Mouse (Mus musculus): Measurements from ENCODE around the gene Pam16. TPM values are rescaled to one million over a fixed set of nuclear protein-coding genes. Genes with fewer than 3 reads are reported as not detected.

Gene Pam16
- polyA plus RNA-seq, 1 experiment = 40.4 TPM

GRCm38 (mm10) chr16:4608532-4609059, 16.2 kb downstream of the Pam16 start:
- H3K4me3 ChIP-seq (ENCODE audit: control insufficient read depth, insufficient read depth, low read length) = no peak overlapping the region
- DNase-seq = no peak
- H3K27me3 ChIP-seq (ENCODE audit: control insufficient read depth, insufficient read depth, low read length) = no peaks in the 10 kb centered on the region
- TF ChIP-seq CTCF (IDR thresholded peaks at IDR 0.05; ENCODE audit: borderline replicate concordance, control insufficient read depth, extremely low read depth, insufficient read depth, low read length, poor library complexity) = no peak
- TF ChIP-seq POLR2A (IDR thresholded peaks at IDR 0.05; ENCODE audit: control insufficient read depth, extremely low read depth, insufficient read depth, low read length, poor library complexity) = no peak
- no peaks in the 10 kb centered on the region for H3K36me3 ChIP-seq (ENCODE audit: control insufficient read depth, insufficient read depth, low read length)
- no peak overlapping the region for H3K27ac ChIP-seq (ENCODE audit: control insufficient read depth, insufficient read depth, low read length)
- 94% methylated on average over 19 of the region's 19 CpGs for WGBS
- no peaks in the 10 kb centered on the region for H3K4me1 ChIP-seq (replicated peaks; ENCODE audit: control insufficient read depth, insufficient read depth, low read length)

GRCm38 (mm10) chr16:4607818-4608531, 16.8 kb downstream of the Pam16 start:
- H3K27me3 ChIP-seq (ENCODE audit: control insufficient read depth, insufficient read depth, low read length) = no peaks in the 10 kb centered on the region
- 62% methylated on average over 9 of the region's 9 CpGs for WGBS
- peak; percentile 85 for DNase-seq
- no peaks in the 10 kb centered on the region for H3K36me3 ChIP-seq (ENCODE audit: control insufficient read depth, insufficient read depth, low read length)
- H3K4me3 ChIP-seq (ENCODE audit: control insufficient read depth, insufficient read depth, low read length) = no peak overlapping the region
- TF ChIP-seq CTCF (IDR thresholded peaks at IDR 0.05; ENCODE audit: borderline replicate concordance, control insufficient read depth, extremely low read depth, insufficient read depth, low read length, poor library complexity) (peak; percentile 98), POLR2A (IDR thresholded peaks at IDR 0.05; ENCODE audit: control insufficient read depth, extremely low read depth, insufficient read depth, low read length, poor library complexity) (no peak)
- H3K4me1 ChIP-seq (replicated peaks; ENCODE audit: control insufficient read depth, insufficient read depth, low read length) = no peaks in the 10 kb centered on the region
- H3K27ac ChIP-seq (ENCODE audit: control insufficient read depth, insufficient read depth, low read length) = no peak overlapping the region

- H3K4me1 ChIP-seq (replicated peaks; ENCODE audit: control insufficient read depth, insufficient read depth, low read length) = no peaks in the 10 kb centered on the region
- DNase-seq = no peak
Measured at GRCm38 (mm10) chr16:4606431-4607084, 18.2 kb downstream of the Pam16 start.

GRCm38 (mm10) chr16:4605514-4606131, 19.2 kb downstream of the Pam16 start:
- H3K4me1 ChIP-seq (replicated peaks; ENCODE audit: control insufficient read depth, insufficient read depth, low read length) = no peaks in the 10 kb centered on the region
- no peaks in the 10 kb centered on the region for H3K36me3 ChIP-seq (ENCODE audit: control insufficient read depth, insufficient read depth, low read length)
- WGBS = 86% methylated on average over 13 of the region's 13 CpGs
- TF ChIP-seq POLR2A (IDR thresholded peaks at IDR 0.05; ENCODE audit: control insufficient read depth, extremely low read depth, insufficient read depth, low read length, poor library complexity) (no peak), CTCF (IDR thresholded peaks at IDR 0.05; ENCODE audit: borderline replicate concordance, control insufficient read depth, extremely low read depth, insufficient read depth, low read length, poor library complexity) (no peak)
- H3K4me3 ChIP-seq (ENCODE audit: control insufficient read depth, insufficient read depth, low read length) = no peak overlapping the region
- no peak overlapping the region for H3K27ac ChIP-seq (ENCODE audit: control insufficient read depth, insufficient read depth, low read length)
- no peak for DNase-seq
- no peaks in the 10 kb centered on the region for H3K27me3 ChIP-seq (ENCODE audit: control insufficient read depth, insufficient read depth, low read length)

More at GRCm38 (mm10) chr16:4606431-4607084, 18.2 kb downstream of the Pam16 start:
- Histone ChIP-seq H3K27ac (ENCODE audit: control insufficient read depth, insufficient read depth, low read length) (no peak overlapping the region), H3K27me3 (ENCODE audit: control insufficient read depth, insufficient read depth, low read length) (no peaks in the 10 kb centered on the region), H3K4me3 (ENCODE audit: control insufficient read depth, insufficient read depth, low read length) (no peak overlapping the region), H3K36me3 (ENCODE audit: control insufficient read depth, insufficient read depth, low read length) (no peaks in the 10 kb centered on the region)
- WGBS = 66% methylated on average over 5 of the region's 5 CpGs
- TF ChIP-seq POLR2A (IDR thresholded peaks at IDR 0.05; ENCODE audit: control insufficient read depth, extremely low read depth, insufficient read depth, low read length, poor library complexity) (no peak), CTCF (IDR thresholded peaks at IDR 0.05; ENCODE audit: borderline replicate concordance, control insufficient read depth, extremely low read depth, insufficient read depth, low read length, poor library complexity) (no peak)

- no peak overlapping the region for H3K27ac ChIP-seq (ENCODE audit: control insufficient read depth, insufficient read depth, low read length)
- no peak for DNase-seq
- no peaks in the 10 kb centered on the region for H3K4me1 ChIP-seq (replicated peaks; ENCODE audit: control insufficient read depth, insufficient read depth, low read length)
- H3K4me3 ChIP-seq (ENCODE audit: control insufficient read depth, insufficient read depth, low read length) = no peak overlapping the region
- no peaks in the 10 kb centered on the region for H3K36me3 ChIP-seq (ENCODE audit: control insufficient read depth, insufficient read depth, low read length)
- no peak for TF ChIP-seq POLR2A (IDR thresholded peaks at IDR 0.05; ENCODE audit: control insufficient read depth, extremely low read depth, insufficient read depth, low read length, poor library complexity)
- TF ChIP-seq CTCF (IDR thresholded peaks at IDR 0.05; ENCODE audit: borderline replicate concordance, control insufficient read depth, extremely low read depth, insufficient read depth, low read length, poor library complexity) = no peak
- 93% methylated on average over 11 of the region's 11 CpGs for WGBS
- no peaks in the 10 kb centered on the region for H3K27me3 ChIP-seq (ENCODE audit: control insufficient read depth, insufficient read depth, low read length)
Measured at GRCm38 (mm10) chr16:4604293-4604837, 20.4 kb downstream of the Pam16 start.

GRCm38 (mm10) chr16:4603453-4603837, 21.3 kb downstream of the Pam16 start:
- 96% methylated on average over 1 of the region's 1 CpGs for WGBS
- no peaks in the 10 kb centered on the region for H3K4me1 ChIP-seq (replicated peaks; ENCODE audit: control insufficient read depth, insufficient read depth, low read length)
- TF ChIP-seq POLR2A (IDR thresholded peaks at IDR 0.05; ENCODE audit: control insufficient read depth, extremely low read depth, insufficient read depth, low read length, poor library complexity) (no peak), CTCF (IDR thresholded peaks at IDR 0.05; ENCODE audit: borderline replicate concordance, control insufficient read depth, extremely low read depth, insufficient read depth, low read length, poor library complexity) (no peak)
- DNase-seq = no peak
- no peaks in the 10 kb centered on the region for H3K27me3 ChIP-seq (ENCODE audit: control insufficient read depth, insufficient read depth, low read length)
- H3K4me3 ChIP-seq (ENCODE audit: control insufficient read depth, insufficient read depth, low read length) = no peak overlapping the region
- no peak overlapping the region for H3K27ac ChIP-seq (ENCODE audit: control insufficient read depth, insufficient read depth, low read length)
- H3K36me3 ChIP-seq (ENCODE audit: control insufficient read depth, insufficient read depth, low read length) = no peaks in the 10 kb centered on the region

Measured in thymus, adult 2 months (tissue).